Mouse (Mus musculus): ENCODE measurements around the gene Spryd4.

- no peak for TF ChIP-seq CTCF (IDR thresholded peaks at IDR 0.05; ENCODE audit: low read depth, low read length)
- TF ChIP-seq POLR2A (IDR thresholded peaks at IDR 0.05; ENCODE audit: extremely low read depth, insufficient read depth, low read length): no peak
Measured at GRCm38 (mm10) chr10:128191472-128191871, 20.1 kb downstream of the Spryd4 start.

Data from liver, adult 2 months (tissue).